Mouse (Mus musculus) small intestine, adult 2 months (tissue): ENCODE data around the gene Casp6.

Source experiments
- CTCF ChIP-seq: fragments of 200-500 bp; IDR thresholded peaks from 2 replicates; pipeline ENCODE4 v1.5.1; 2012; ENCODE audit warnings: low read depth, mild to moderate bottlenecking, control low read depth, inconsistent platforms, low read length, moderate library complexity, mixed read lengths; ENCODE audit not compliant: insufficient replicate concordance, insufficient read length; ENCODE audit errors: extremely low read depth
- POLR2A ChIP-seq: fragments of 200-500 bp; IDR thresholded peaks from 2 replicates; pipeline ENCODE4 v1.6.1; 2012; ENCODE audit warnings: low read depth, mild to moderate bottlenecking, control low read depth, inconsistent platforms, low read length, moderate library complexity

DNA sequence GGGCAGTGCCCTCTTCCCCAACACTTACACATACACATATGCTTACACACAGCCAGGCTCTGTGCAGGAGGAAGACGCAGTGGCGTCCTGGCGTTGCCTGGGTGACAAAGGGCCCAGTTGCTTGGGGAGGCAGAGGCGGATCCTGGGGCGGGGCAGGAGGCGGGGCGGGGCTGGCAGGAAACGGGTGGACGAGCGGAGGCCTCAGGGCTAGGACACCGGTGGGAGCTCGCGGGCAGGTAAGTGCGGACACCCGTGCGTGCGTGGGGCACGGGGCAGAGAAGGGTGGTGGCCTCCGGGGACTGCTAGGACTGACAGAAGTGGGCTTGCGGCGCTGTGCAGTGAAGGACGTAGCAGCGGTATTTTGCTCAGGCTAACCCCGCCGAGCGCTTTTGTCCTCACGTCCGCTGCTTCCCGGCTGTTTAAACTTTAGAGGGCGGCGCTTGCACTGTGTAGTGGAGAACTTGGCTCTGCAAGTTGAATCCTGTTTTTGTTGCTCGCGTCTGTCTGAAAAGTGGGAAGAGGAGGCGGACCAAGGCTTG, at the start of gene Casp6:
- TF ChIP-seq CTCF, result no peak
- TF ChIP-seq POLR2A, result peak; percentile 82
